Mouse (Mus musculus) cerebellum, adult 2 months (tissue): ENCODE measurements around the gene Ttll11. TPM values are rescaled to one million over a fixed set of nuclear protein-coding genes. Genes with fewer than 3 reads are reported as not detected.

Source experiments
- DNase-seq, 2 experiments: peaks; one replicate each; pipeline ENCODE4 v3.0.0; 2021
- H3K27ac ChIP-seq: fragments of 200-500 bp; 2 replicates; pipeline ENCODE4 v1.5.1; 2012; ENCODE audit warnings: low read length, control low read depth, inconsistent platforms; ENCODE audit not compliant: insufficient read depth
- H3K27me3 ChIP-seq: fragments of 200-500 bp; 2 replicates; pipeline ENCODE4 v1.6.1; 2012; ENCODE audit warnings: inconsistent platforms, mild to moderate bottlenecking, low read length, moderate library complexity; ENCODE audit not compliant: control insufficient read depth, insufficient read depth
- H3K4me1 ChIP-seq: fragments of 200-500 bp; 2 replicates; pipeline ENCODE4 v1.6.1; 2011; ENCODE audit warnings: low read length; ENCODE audit not compliant: control insufficient read depth, insufficient read depth
- H3K4me3 ChIP-seq: fragments of 200-500 bp; replicated peaks from 2 replicates; pipeline ENCODE3; 2011; ENCODE audit warnings: mild to moderate bottlenecking, low read depth, low read length, control low read depth; ENCODE audit not compliant: insufficient read depth
- CTCF ChIP-seq: fragments of 200-500 bp; IDR thresholded peaks from 2 replicates; pipeline ENCODE4 v1.5.1; 2011; ENCODE audit warnings: low read depth, mild to moderate bottlenecking, control low read depth, low read length, moderate library complexity, borderline replicate concordance; ENCODE audit not compliant: insufficient read depth
- POLR2A ChIP-seq: fragments of 200-500 bp; IDR thresholded peaks from 2 replicates; pipeline ENCODE4 v1.6.1; 2011; ENCODE audit warnings: low read length, control low read depth, borderline replicate concordance; ENCODE audit not compliant: insufficient read depth
- WGBS: fragments of 180-500 bp; shearing (Covaris S2); methylation state at CpG from one replicate; pipeline ENCODE4 v1.1.7; 2018; 5-methylcytosine and 5-hydroxymethylcytosine counted together
- polyA plus RNA-seq: library from polyadenylated mRNA; depleted of rRNA; stranded (reverse); fragments of >200 nt; gene quantifications from 2 replicates; pipeline ENCODE4 v1.2.3, GENCODE M21; 2012

Ttll11 gene
- polyA plus RNA-seq, 1 experiment: 21.4 TPM

DNA sequence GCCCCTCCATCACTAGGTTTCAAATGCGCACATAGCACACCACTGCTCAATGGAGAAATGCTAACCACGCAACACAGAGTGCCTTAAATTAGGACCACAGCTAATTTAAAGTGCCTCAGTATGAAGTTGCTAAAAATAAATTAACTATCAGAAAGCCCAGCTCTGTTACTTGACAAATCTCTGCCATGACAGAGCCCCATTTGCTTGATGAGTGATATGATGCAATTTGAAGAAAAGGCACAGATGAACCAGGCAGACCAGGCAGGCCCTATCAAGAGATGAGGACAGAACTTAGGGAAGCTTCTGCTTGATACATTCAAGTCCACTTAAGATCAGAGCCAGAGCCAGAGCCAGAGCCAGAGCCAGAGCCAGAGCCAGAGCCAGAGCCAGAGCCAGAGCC lies 178.0 kb downstream of the Ttll11 start:
- whole genome bisulfite sequencing: 95% methylated on average over 2 of the region's 2 CpGs
- Histone ChIP-seq H3K4me1 (peaks cover 8% of the 10 kb centered on the region), H3K27ac (no peak overlapping the region), H3K27me3 (no peaks in the 10 kb centered on the region), H3K4me3 (no peak overlapping the region)
- no peak for TF ChIP-seq POLR2A
- no peak for TF ChIP-seq CTCF
- DNase-seq: no peak

DNA sequence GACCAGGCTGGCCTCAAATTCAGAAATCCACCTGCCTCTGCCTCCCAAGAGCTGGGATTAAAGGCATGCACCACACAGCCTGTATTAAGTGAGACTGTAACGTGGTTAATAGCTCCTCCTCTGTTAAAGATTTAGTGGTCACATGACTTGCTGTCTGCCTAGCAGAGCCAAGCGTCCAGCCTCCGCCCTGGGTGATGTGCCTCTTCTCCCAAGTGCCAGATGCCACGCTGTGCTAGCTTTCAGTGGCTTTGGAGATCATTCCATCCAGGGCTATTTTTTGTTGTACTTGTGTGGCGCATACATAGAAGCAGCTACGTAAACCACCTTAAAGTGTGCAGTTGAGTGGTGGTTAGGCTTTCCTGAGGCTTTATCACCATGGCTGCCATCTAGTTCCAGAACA lies 180.6 kb downstream of the Ttll11 start:
- peak in 1 of 2 experiments; percentile 51 for DNase-seq
- 14% methylated on average over 6 of the region's 6 CpGs for WGBS
- Histone ChIP-seq H3K4me1 (peaks cover 8% of the 10 kb centered on the region), H3K27ac (peak overlapping the region; percentile 5; the same call in 1 of the 2 replicates), H3K27me3 (no peaks in the 10 kb centered on the region), H3K4me3 (no peak overlapping the region)
- TF ChIP-seq CTCF: no peak
- no peak for TF ChIP-seq POLR2A

DNA sequence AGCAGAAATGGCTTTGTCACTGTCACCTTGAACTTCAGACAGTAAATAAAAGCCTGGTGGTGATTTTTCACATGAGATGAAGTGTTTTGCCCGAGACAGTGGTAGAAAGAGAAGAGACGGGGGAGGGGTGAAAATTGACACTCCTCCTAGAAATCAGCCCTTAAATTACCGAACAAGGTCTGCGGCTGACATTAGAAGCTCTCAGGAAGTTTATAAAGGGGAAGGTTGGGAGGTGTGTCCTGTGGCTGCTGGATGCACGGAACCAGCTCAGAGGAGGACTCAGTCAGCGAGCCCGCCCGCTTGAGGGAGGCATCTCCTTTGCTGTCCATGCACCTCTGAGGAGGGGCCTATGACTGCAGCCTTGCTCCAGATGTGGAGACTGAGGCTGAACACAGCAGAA lies 181.7 kb downstream of the Ttll11 start:
- 93% methylated on average over 8 of the region's 8 CpGs for WGBS
- TF ChIP-seq CTCF (no peak), POLR2A (no peak)

DNA sequence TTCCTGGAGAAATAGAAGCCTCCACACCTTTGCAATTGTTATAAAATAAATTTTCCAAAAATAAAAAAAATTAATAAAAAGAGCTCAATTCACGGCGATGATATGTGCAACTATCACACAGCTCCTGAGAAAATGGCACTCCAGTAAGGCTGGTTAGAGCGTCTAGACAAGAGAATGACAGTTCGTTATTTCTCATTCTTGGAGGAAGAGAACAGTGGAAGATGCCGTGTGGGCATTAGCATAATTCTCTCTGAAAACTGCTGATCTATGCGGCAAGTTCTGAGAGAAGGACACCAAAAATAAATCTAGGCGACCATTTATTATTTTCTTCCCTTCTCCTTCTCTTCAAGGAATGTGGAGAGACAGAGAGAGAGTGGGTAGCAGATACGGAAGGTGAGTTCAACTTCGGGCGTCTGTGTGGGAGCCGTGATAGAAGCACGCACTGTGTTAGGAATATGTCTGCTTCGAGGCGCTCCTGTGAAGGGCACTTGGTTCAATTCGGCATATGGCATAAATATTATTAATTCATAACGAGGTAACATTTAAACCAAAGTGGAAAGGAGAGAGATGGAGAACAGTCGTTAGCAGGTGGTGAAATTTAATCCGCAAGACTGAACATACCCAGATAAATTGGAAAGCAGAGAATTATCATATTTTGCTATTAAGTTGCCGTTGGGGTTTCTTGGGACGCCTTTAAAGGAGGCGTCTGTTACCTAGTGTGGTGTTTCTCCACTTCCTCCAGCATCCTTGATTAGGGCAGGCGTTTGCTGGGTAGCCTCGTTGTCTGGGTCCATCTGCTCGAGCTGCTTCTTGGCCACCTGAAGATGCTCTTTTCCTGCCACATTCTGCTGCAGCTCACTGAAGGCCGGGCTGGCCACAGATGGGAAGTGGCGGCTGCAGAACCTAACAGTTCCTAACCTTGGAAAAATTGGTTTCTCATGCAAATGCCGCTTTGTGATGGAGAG lies 190.1 kb downstream of the Ttll11 start:
- TF ChIP-seq CTCF: no peak
- TF ChIP-seq POLR2A: no peak
- peak; percentile 66 to 80 for DNase-seq
- Histone ChIP-seq H3K27ac (peak overlapping the region; percentile 2), H3K4me3 (no peak overlapping the region), H3K4me1 (peaks cover 15% of the 10 kb centered on the region), H3K27me3 (no peaks in the 10 kb centered on the region)
- WGBS: 54% methylated on average over 27 of the region's 27 CpGs

More for the DNA sequence above, 181.7 kb downstream of the Ttll11 start:
- no peak overlapping the region for H3K27ac ChIP-seq
- no peak for DNase-seq
- H3K4me1 ChIP-seq: peaks cover 8% of the 10 kb centered on the region
- H3K4me3 ChIP-seq: no peak overlapping the region
- no peaks in the 10 kb centered on the region for H3K27me3 ChIP-seq

DNA sequence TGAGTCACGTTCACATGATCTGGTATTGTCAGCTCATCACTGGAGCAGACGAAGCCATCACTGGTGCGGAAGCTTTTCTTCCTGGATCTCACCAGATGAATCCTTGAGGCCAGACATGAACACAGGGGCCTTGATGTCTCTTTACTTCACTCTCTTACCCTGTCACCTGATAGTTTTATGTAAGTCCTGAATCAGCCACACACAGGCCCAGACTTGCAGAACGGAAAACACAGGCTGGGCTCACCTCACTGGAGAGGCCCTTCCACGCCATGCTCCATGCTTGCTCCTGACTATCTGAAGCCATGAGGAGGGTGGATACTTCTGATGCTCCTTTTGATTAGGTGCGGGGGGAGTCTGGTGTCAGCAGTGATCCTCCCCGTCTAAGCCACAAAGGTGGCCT lies 193.8 kb downstream of the Ttll11 start:
- H3K27ac ChIP-seq: no peak overlapping the region
- no peak overlapping the region for H3K4me3 ChIP-seq
- peaks cover 15% of the 10 kb centered on the region for H3K4me1 ChIP-seq
- H3K27me3 ChIP-seq: no peaks in the 10 kb centered on the region
- DNase-seq: no peak
- TF ChIP-seq POLR2A (no peak), CTCF (no peak)
- WGBS: 95% methylated on average over 7 of the region's 7 CpGs

DNA sequence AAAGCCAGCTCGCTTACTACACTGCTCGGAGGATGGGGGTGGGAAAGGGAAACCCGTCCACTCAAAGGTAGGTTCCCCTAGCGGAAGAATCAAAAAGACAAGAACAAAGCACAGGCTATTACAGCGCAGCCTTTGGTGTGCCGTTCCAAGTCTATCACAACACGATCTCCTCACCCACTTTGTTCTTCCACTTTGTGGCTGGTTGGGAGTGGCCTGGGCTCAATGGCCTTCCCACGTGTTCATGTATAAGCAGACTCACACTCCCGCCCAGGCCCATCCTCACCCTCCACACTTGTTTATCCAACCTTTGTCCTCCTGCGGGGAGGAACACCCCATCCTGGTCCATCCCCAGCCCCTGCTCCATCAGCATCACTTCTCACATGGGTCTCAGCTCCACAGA lies 196.3 kb downstream of the Ttll11 start:
- TF ChIP-seq CTCF (no peak), POLR2A (no peak)
- no peak overlapping the region for H3K27ac ChIP-seq
- no peaks in the 10 kb centered on the region for H3K27me3 ChIP-seq
- H3K4me1 ChIP-seq: no peaks in the 10 kb centered on the region
- H3K4me3 ChIP-seq: no peak overlapping the region
- WGBS: 91% methylated on average over 10 of the region's 10 CpGs
- no peak for DNase-seq

DNA sequence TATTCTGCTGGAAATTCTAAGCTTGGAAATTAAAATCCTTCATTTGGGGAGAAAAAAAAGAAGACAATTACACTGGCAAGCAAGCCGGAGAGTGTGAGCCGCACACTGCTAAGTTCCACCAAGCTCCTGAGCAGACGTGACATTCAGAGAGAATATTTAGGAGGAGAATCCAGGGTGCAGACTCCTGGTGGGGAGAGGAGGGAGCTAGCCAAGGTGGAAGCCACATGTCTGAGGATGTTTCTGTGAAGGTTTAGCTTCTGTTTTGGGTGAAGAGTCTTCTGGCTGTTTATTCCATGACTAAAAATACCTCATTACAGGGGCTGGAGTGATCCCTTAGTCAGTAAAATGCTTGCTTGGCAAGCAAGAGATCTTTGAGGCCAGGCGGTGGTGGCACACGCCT lies 200.4 kb downstream of the Ttll11 start:
- Histone ChIP-seq H3K4me3 (no peak overlapping the region), H3K27me3 (no peaks in the 10 kb centered on the region), H3K4me1 (peaks cover 15% of the 10 kb centered on the region), H3K27ac (no peak overlapping the region)
- TF ChIP-seq POLR2A (no peak), CTCF (no peak)
- 84% methylated on average over 5 of the region's 5 CpGs for WGBS
- DNase-seq: no peak

DNA sequence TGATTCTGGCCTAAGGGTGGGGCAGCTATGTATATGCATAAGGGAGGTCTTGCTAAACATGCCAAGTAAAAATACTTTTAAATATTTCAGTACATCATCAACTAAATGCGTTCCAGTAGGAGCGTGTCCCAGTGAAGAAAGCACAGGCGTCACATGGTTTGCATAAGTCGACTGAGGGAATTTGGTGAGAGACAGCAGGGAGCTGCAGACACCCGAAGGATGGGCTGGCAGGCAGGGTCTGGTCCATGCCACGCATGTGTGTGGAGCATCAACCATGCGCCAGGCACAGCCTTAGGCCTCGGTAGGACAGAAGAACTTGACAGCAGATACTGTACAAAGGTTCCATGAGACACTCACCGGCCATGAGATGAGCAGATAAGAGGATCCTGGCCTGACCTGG lies 202.8 kb downstream of the Ttll11 start:
- no peak for DNase-seq
- Histone ChIP-seq H3K27ac (no peak overlapping the region), H3K4me3 (no peak overlapping the region), H3K4me1 (peaks cover 15% of the 10 kb centered on the region), H3K27me3 (no peaks in the 10 kb centered on the region)
- 80% methylated on average over 9 of the region's 9 CpGs for WGBS
- TF ChIP-seq CTCF (no peak), POLR2A (no peak)
